Mouse (Mus musculus) testis, adult 2 months (tissue): Measurements from ENCODE around the gene Zfp317. TPM values are rescaled to one million over a fixed set of nuclear protein-coding genes. Genes with fewer than 3 reads are reported as not detected.
"Not testable (repeated sequence)": the region's sequence is repeated elsewhere in the genome, so short reads cannot be mapped to it uniquely, and the experiment has no call there.

Experiments used
- H3K27ac ChIP-seq: fragments of 200-500 bp; 2 replicates; pipeline ENCODE4 v1.5.1; 2012; ENCODE audit warnings: low read depth, low read length; ENCODE audit not compliant: control insufficient read depth, insufficient read depth
- H3K27me3 ChIP-seq: fragments of 200-500 bp; 2 replicates; pipeline ENCODE4 v1.6.1; 2012; ENCODE audit warnings: mild to moderate bottlenecking, low read length, moderate library complexity; ENCODE audit not compliant: control insufficient read depth, insufficient read depth
- H3K36me3 ChIP-seq: fragments of 200-500 bp; 2 replicates; pipeline ENCODE4 v1.6.1; 2012; ENCODE audit warnings: mild to moderate bottlenecking, low read length; ENCODE audit not compliant: control insufficient read depth, insufficient read depth
- H3K4me1 ChIP-seq: fragments of 200-500 bp; 2 replicates; pipeline ENCODE4 v1.6.1; 2012; ENCODE audit warnings: low read length; ENCODE audit not compliant: control insufficient read depth, insufficient read depth
- H3K4me3 ChIP-seq: fragments of 200-500 bp; 2 replicates; pipeline ENCODE4 v1.5.1; 2012; ENCODE audit warnings: low read depth, mild to moderate bottlenecking, low read length, moderate library complexity, mixed read lengths; ENCODE audit not compliant: control insufficient read depth
- CTCF ChIP-seq: fragments of 200-500 bp; IDR thresholded peaks from 2 replicates; pipeline ENCODE4 v1.5.1; 2012; ENCODE audit warnings: low read depth, mild to moderate bottlenecking, inconsistent platforms, low read length, moderate library complexity; ENCODE audit not compliant: control insufficient read depth, insufficient read depth, insufficient replicate concordance
- POLR2A ChIP-seq: fragments of 200-500 bp; IDR thresholded peaks from 2 replicates; pipeline ENCODE4 v1.6.1; 2012; ENCODE audit warnings: low read depth, mild to moderate bottlenecking, inconsistent platforms, low read length, moderate library complexity; ENCODE audit not compliant: control insufficient read depth
- polyA plus RNA-seq: library from polyadenylated mRNA; depleted of rRNA; stranded (reverse); fragments of >200 nt; gene quantifications from 2 replicates; pipeline ENCODE4 v1.2.3, GENCODE M21; 2012; rRNA removed

The Zfp317 gene
- polyA plus RNA-seq, 1 experiment = 10.7 TPM

DNA sequence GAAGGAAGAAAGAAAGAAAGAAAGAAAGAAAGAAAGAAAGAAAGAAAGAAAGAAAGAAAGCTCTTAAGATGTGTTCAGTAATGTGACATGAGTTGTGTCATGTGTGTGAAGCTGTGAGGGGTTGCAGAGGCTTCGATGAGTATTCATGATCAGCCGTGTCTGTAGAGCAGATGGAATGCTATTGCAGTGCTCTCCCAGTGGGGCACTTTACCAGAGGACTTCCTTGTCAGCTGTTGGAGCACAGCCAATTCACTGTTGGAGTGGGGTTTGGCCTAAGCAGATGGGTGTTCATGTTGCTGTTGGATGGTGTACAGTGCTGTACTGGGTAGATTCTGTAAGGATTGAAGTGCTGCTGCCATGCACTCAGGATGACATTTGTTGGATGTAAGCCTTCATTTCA lies 70.5 kb downstream of the Zfp317 start:
- H3K27me3 ChIP-seq = no peaks in the 10 kb centered on the region
- no peaks in the 10 kb centered on the region for H3K36me3 ChIP-seq
- no peak overlapping the region for H3K4me3 ChIP-seq
- TF ChIP-seq POLR2A = no peak
- TF ChIP-seq CTCF = no peak
- no peak overlapping the region for H3K27ac ChIP-seq
- no peaks in the 10 kb centered on the region for H3K4me1 ChIP-seq

DNA sequence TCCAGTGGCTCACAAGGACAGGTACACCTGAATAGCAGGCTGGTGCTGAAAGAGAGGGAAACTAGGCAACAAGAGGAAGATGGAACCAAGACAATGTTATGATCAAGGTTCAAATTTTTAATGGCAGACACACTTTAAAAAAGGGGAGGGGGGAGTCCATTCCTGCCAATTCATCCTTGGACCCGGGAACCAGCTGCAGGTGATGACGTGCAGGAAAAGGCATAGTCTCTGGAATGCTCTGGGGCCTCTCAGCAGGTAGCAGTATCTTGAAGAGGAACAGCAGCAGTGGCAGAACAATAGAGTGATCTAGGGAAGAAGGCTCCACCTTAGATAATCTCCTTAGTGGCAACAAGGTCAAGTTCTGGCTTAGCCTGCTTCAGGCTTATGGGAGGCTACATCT lies 72.4 kb downstream of the Zfp317 start:
- H3K4me3 ChIP-seq, H3K36me3 ChIP-seq, H3K27ac ChIP-seq, H3K27me3 ChIP-seq, H3K4me1 ChIP-seq: not testable (repeated sequence)

DNA sequence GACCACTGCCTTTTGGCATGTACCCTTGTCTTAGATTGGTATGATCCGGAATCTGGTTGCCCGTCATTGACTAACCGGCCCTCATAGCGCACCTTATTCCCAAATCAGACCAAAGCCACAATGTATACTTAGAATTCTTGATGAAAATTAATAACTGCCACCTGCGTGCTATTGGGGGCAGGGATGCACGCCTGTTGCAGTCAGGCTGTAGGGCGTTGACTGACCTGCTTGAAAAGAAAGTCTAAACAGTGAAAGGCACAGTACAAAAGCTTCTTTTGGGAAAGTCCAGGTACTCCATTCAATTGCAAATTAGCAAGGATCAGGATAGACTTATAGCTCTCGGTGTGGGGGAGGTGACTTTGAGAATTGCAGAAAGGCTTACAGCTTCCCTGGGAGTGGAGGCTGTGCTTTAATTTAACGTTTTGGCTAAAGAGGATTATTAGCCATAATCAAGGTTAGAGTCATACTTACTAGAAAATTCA lies 73.0 kb downstream of the Zfp317 start:
- not testable (repeated sequence) for H3K27ac ChIP-seq, H3K27me3 ChIP-seq, H3K4me3 ChIP-seq, H3K4me1 ChIP-seq, H3K36me3 ChIP-seq

Other genes with a start within 250 kb of the Zfp317 start
- gene Olfr847, start 243.4 kb upstream of the Zfp317 start, polyA plus RNA-seq = not detected in 2 replicates
- gene Olfr849, start 181.8 kb upstream of the Zfp317 start, polyA plus RNA-seq = not detected in 2 replicates
- gene Olfr850, start 143.9 kb upstream of the Zfp317 start, polyA plus RNA-seq = not detected in 2 replicates
- not detected in 2 replicates for gene Olfr851, start 128.8 kb upstream of the Zfp317 start, polyA plus RNA-seq
- not detected in 2 replicates for gene Olfr853, start 81.0 kb upstream of the Zfp317 start, polyA plus RNA-seq
- not detected in 2 replicates for gene Olfr854, start 54.7 kb upstream of the Zfp317 start, polyA plus RNA-seq
- gene Olfr855, start 39.5 kb upstream of the Zfp317 start, polyA plus RNA-seq = not detected in 2 replicates
- not detected in 2 replicates for gene Olfr857, start 87.3 kb downstream of the Zfp317 start, polyA plus RNA-seq
- gene Olfr58, start 158.2 kb downstream of the Zfp317 start, polyA plus RNA-seq = not detected in 2 replicates
- gene Olfr859, start 182.8 kb downstream of the Zfp317 start, polyA plus RNA-seq = not detected in 2 replicates
- gene Olfr860, start 227.6 kb downstream of the Zfp317 start, polyA plus RNA-seq = not detected in 2 replicates